Mouse (Mus musculus): ENCODE data around the gene Lyl1. TPM values are rescaled to one million over a fixed set of nuclear protein-coding genes. Genes with fewer than 3 reads are reported as not detected.

Lyl1 gene
- total and polyA plus RNA-seq, 2 experiments from 2014 or later = 2.5 to 2.7 TPM

DNA sequence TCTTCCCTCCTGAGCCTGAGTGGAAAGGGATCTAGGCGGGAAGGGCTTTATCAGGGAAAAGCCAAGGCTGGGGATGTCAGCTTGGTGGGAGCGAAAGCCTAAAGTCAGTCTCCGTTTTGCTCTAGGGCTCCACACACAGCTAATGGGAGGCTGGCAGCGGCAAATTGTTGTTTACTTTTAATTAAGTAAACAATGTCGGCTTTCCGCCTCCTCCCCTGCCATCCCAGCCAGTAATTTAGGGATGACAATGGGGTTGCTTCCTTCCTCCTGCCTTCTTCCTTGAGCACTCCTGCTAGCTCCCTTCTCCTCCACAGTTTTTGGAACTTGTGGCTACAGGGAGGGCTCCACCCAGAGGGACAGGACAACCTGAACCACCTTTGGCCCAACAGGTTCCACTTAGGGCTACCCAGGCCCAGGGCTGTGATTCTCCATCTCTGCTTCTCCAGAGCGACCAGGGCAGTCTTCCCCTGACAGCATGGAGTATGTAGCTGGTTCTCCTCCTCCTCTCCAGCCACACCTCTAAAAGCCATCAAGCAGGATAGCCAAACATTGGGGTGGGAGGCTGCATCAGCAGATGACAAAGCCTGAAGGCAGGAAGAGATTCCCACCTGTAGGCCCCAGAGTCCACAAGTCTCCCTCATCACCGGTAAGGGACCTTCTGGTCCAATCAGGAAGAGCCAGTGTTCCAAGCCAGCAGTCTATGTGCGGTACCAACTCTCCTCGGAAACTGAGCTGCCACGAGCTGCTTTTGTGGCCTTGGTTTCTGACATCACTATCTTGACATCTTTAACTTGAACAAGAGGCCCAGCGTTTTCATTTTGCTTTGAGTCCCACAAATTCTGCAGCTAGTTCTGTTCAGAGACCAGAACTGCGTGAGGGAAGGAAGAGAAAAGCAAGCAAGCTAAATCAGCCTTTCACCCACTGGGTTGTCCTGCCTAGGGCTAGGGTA is 39.9 kb downstream of the Lyl1 start:
- Histone ChIP-seq H3K9ac (no peak overlapping the region), H3K4me1 (ENCODE audit: insufficient read depth) (peaks cover 27% of the 10 kb centered on the region), H3K9me3 (ENCODE audit: low read length) (no peaks in the 10 kb centered on the region), H3K27ac (ENCODE audit: low read depth, low read length) (peak overlapping the region; percentile 70; the same call in 1 of the 2 replicates), H3K27me3 (ENCODE audit: insufficient read depth, low read length) (no peaks in the 10 kb centered on the region), H3K36me3 (ENCODE audit: insufficient read depth) (no peaks in the 10 kb centered on the region), H3K4me3 (ENCODE audit: low read depth, low read length) (no peak overlapping the region), H3K4me2 (ENCODE audit: low read depth) (no peak overlapping the region)
- TF ChIP-seq CTCF (IDR thresholded peaks at IDR 0.05; ENCODE audit: low read depth) = no peak
- DNase-seq (peak; percentile 21), ATAC-seq (no peak)
- WGBS = 28% methylated on average over 13 of the region's 13 CpGs

DNA sequence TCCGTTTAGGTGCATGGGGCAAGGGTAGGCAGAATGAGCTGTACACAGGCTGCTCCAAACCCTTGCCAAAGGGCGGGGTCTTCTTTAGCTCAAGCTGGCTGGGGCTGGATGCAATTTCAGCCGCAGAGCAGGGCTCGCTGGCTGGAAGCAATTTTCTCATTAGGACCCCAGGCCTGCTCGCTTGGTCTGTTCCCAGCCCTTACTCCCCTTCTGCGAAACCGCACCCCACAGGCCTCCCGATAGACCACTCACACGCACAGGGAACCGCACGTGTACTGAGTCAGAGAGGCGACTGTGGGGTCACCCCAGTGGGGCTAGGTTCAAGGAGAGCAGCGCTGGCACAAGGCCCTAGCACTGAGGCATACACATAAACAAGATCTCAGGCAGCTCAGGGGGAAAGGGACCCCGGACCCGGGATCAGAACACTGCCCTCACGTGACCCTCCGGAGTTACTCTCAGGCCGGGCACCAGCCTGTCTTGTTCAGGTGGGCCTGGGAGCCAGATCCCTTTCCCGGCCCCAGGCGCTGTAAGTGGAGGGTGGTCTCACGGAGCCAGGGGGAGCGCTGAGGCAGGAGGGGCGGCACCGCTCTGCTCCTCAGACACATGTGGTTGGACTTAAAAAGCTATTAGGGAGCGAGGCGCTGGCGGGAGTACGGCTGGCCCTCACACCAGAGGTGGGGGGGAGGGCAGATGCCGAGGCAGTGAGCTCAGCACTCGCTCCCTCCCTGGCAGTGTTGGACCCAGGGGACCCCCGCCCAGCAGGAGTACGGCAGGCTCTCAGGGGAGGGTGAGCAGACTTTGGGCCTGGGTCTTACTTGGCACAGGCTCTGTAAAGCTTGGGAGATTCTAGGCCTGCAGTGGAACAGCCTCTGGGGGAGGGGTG is 41.2 kb downstream of the Lyl1 start:
- H3K9ac ChIP-seq = peak overlapping the region; percentile 33
- peak; percentile 10 for ATAC-seq
- H3K9me3 ChIP-seq (ENCODE audit: low read length) = no peaks in the 10 kb centered on the region
- 0 out of 2 replicates have a peak overlapping the region, but pooled peaks have one; percentile 1 for H3K4me2 ChIP-seq (ENCODE audit: low read depth)
- no peaks in the 10 kb centered on the region for H3K36me3 ChIP-seq (ENCODE audit: insufficient read depth)
- no peak for TF ChIP-seq CTCF (IDR thresholded peaks at IDR 0.05; ENCODE audit: low read depth)
- DNase-seq = peak; percentile 58
- no peak overlapping the region for H3K4me3 ChIP-seq (ENCODE audit: low read depth, low read length)
- peak overlapping the region; percentile 70 for H3K27ac ChIP-seq (ENCODE audit: low read depth, low read length)
- no peaks in the 10 kb centered on the region for H3K27me3 ChIP-seq (ENCODE audit: insufficient read depth, low read length)
- peaks cover 27% of the 10 kb centered on the region for H3K4me1 ChIP-seq (ENCODE audit: insufficient read depth)
- 11% methylated on average over 32 of the region's 32 CpGs for WGBS

DNA sequence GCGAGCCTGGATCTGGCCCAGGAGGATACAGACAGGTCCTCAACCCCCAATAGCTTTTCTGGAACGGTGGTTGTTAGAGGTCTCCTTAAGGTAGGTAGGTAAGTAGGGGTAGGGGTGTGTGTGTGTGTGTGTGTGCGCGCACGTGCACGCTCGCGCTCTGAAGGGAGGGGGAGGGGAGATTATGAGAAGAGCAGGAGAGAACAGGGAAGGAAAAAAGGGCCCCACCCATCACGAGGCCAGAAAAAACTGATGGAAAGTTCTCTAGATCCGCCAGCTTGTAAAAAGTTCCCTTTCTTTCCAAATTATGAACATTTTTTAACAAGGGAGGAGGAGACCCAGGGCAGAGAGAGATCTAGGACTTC is 41.8 kb downstream of the Lyl1 start:
- DNase-seq (peak; percentile 34), ATAC-seq (0 out of 2 replicates have a peak, but pooled peaks have one; percentile 2)
- no peak for TF ChIP-seq CTCF (IDR thresholded peaks at IDR 0.05; ENCODE audit: low read depth)
- H3K27ac ChIP-seq (ENCODE audit: low read depth, low read length) = peak overlapping the region; percentile 70
- H3K4me1 ChIP-seq (ENCODE audit: insufficient read depth) = peaks cover 27% of the 10 kb centered on the region
- no peaks in the 10 kb centered on the region for H3K36me3 ChIP-seq (ENCODE audit: insufficient read depth)
- no peak overlapping the region for H3K4me3 ChIP-seq (ENCODE audit: low read depth, low read length)
- 10% methylated on average over 10 of the region's 10 CpGs for WGBS
- 0 out of 2 replicates have a peak overlapping the region, but pooled peaks have one; percentile 1 for H3K4me2 ChIP-seq (ENCODE audit: low read depth)
- H3K9ac ChIP-seq = peak overlapping the region; percentile 33
- H3K9me3 ChIP-seq (ENCODE audit: low read length) = no peaks in the 10 kb centered on the region
- no peaks in the 10 kb centered on the region for H3K27me3 ChIP-seq (ENCODE audit: insufficient read depth, low read length)

DNA sequence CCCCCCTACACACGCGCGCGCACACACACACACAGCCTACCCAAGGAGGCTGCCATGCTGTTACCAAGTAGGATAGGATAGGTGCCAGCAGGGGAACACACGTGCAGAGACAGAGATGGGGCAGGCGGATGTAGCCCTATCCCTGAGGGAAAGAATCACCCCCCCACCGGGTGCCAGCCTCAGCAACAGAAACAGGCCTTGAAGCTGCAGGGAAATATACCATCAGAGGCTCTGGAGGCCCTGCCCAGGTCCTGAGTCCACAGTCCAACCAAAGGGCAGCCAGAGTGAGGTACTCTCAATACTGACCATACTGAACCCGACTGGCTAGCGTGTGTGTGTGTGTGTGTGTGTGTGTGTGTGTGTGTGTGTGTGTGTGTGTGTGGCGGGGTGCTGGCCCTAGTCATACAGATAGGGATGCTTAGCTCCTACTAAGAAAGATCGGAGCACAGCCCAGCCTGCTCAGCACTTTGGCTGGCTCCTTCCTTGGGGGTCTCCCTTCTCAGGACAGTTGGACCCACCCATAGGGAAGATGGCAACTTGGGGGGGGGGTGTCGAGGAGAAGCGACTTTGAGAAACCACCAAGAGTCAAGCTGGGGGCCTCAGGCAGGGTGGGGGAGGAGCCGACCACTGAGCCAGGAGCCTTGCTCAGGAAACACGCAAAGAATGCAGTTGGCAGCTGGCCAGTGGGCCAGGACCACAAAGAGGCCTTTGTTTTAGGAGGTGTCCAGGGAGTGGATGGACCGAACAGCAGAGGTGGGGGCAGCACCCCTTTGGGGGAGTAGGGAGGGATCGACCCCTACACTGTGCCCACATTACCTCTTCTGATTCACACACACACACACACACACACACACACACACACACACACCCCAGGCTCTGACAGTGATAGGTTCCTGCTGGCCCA is 42.5 kb downstream of the Lyl1 start:
- H3K27me3 ChIP-seq (ENCODE audit: insufficient read depth, low read length) = no peaks in the 10 kb centered on the region
- no peaks in the 10 kb centered on the region for H3K9me3 ChIP-seq (ENCODE audit: low read length)
- ATAC-seq (peak; percentile 26), DNase-seq (peak; percentile 63)
- H3K4me2 ChIP-seq (ENCODE audit: low read depth) = 0 out of 2 replicates have a peak overlapping the region, but pooled peaks have one; percentile 1
- WGBS = 9% methylated on average over 16 of the region's 17 CpGs
- no peak overlapping the region for H3K9ac ChIP-seq
- no peaks in the 10 kb centered on the region for H3K36me3 ChIP-seq (ENCODE audit: insufficient read depth)
- H3K4me3 ChIP-seq (ENCODE audit: low read depth, low read length) = no peak overlapping the region
- H3K4me1 ChIP-seq (ENCODE audit: insufficient read depth) = peaks cover 27% of the 10 kb centered on the region
- no peak for TF ChIP-seq CTCF (IDR thresholded peaks at IDR 0.05; ENCODE audit: low read depth)
- H3K27ac ChIP-seq (ENCODE audit: low read depth, low read length) = peak overlapping the region; percentile 70

DNA sequence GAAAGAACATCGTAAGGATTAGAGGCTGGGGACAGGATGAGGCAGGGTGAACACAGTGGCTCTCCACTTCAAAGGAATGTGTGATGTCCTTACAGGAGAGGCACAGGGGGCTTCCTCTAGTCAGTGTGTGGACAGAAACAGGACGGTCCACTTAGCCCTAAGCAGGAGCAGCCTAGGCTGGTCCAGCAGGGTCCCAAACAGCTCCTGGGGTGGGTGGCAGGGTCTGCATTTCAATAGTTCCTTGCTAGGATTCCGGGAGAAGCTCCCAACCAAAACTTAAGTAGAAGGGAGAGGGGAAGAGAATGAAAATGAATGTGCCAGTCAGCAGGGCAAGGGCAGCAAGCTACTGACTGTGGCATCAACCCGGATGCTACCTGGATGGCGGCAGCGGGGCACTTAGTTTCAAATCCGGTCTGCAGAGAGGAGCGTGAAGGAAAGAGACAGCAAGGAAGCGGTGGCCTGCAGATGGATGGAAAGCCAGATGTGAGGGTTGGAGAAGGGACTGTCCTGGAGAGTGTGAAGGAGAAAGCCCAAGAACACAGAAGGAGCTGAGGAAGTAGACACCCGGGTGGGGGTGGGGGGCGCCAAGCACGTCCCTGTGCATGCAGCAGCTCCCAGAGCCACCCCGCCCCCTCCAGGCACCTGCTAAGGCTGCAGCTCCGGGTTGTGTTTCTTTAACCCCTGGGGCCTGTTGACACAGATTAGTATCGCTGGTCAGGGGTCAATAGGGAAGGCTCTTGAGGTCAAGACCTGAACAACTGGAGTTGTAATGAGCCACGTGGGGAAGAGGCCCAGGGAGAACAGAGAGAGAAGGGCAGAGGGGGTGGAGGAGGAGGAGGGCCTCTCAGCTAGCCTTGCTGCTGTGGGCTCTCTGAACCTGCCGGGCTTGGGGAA is 44.0 kb downstream of the Lyl1 start:
- Histone ChIP-seq H3K4me3 (ENCODE audit: low read depth, low read length) (no peak overlapping the region), H3K9ac (no peak overlapping the region)
- WGBS = 10% methylated on average over 17 of the region's 17 CpGs

More for the DNA sequence above, 44.0 kb downstream of the Lyl1 start:
- Histone ChIP-seq H3K4me1 (ENCODE audit: insufficient read depth) (peaks cover 30% of the 10 kb centered on the region), H3K9me3 (ENCODE audit: low read length) (no peaks in the 10 kb centered on the region), H3K27ac (ENCODE audit: low read depth, low read length) (peak overlapping the region; percentile 40; the same call in 1 of the 2 replicates), H3K27me3 (ENCODE audit: insufficient read depth, low read length) (no peaks in the 10 kb centered on the region), H3K4me2 (ENCODE audit: low read depth) (peak overlapping the region; percentile 19; the same call in 1 of the 2 replicates), H3K36me3 (ENCODE audit: insufficient read depth) (no peaks in the 10 kb centered on the region)
- ATAC-seq = no peak
- DNase-seq = peak; percentile 33
- 0 out of 2 replicates have a peak, but pooled peaks have one; percentile 7 for TF ChIP-seq CTCF (IDR thresholded peaks at IDR 0.05; ENCODE audit: low read depth)
